Mouse (Mus musculus) heart, adult 2 months (tissue): ENCODE measurements around the gene Lamb3.

ENCODE experiments used
- EP300 ChIP-seq: fragments of 200-500 bp; IDR thresholded peaks from 2 replicates; pipeline ENCODE4 v1.6.1; 2011; ENCODE audit warnings: low read depth, low read length, control low read depth; ENCODE audit not compliant: insufficient read depth
- POLR2A ChIP-seq: fragments of 200-500 bp; IDR thresholded peaks from 2 replicates; pipeline ENCODE4 v1.6.1; 2011; ENCODE audit warnings: mild to moderate bottlenecking, low read depth, low read length, control low read depth; ENCODE audit not compliant: insufficient read depth

DNA sequence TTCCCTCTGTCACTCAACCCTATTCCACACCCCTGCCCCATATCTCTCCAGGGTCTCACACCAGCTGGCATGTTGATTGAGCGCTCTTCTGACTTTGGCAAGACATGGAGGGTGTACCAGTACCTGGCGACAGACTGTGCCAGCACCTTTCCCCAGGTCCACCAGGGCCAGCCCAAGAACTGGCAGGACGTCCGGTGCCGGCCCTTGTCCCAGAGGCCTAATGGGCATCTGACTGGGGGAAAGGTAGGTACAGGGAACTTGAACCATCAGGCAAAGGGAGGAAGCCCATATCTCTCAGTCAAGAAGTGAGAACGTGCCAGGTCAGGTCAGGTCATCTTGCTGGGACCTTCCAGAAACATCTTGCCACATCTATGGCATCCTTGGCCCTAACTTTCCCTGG is 116.2 kb downstream of the Lamb3 start:
- TF ChIP-seq POLR2A = no peak
- TF ChIP-seq EP300 = no peak
